Mouse (Mus musculus): ENCODE data around the gene Cabin1. TPM values are rescaled to one million over a fixed set of nuclear protein-coding genes. Genes with fewer than 3 reads are reported as not detected.

Gene Cabin1
- polyA plus RNA-seq, 1 experiment = 35.0 TPM

DNA sequence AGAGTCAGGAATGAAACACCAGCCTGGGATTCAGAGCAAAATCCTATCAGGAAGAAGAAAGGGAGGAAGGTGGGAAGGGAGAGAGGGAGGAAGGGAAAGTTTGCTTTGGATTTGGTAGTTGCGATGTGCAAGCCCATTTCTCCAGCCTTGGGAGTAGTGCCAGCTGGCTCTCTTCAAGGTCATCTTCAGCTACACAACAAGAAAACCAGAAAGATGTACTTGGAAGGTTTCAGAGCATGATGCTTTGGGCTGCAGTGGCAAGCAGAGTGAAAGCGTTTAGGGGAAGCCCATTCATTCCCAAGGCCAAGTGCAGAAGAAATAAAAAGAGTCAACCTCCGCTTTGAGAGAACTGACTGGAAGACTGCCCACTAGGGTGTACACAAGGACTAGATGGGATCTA, 136.7 kb downstream of the Cabin1 start:
- no peaks in the 10 kb centered on the region for H3K4me1 ChIP-seq (ENCODE audit: control insufficient read depth, insufficient read depth, low read length)
- no peak overlapping the region for H3K27ac ChIP-seq (ENCODE audit: insufficient read depth, low read depth, low read length)
- TF ChIP-seq CTCF (IDR thresholded peaks at IDR 0.05; ENCODE audit: low read depth, low read length) (no peak), POLR2A (IDR thresholded peaks at IDR 0.05; ENCODE audit: borderline replicate concordance, low read depth, low read length) (no peak)
- no peak overlapping the region for H3K4me3 ChIP-seq (ENCODE audit: insufficient read depth, low read length)

DNA sequence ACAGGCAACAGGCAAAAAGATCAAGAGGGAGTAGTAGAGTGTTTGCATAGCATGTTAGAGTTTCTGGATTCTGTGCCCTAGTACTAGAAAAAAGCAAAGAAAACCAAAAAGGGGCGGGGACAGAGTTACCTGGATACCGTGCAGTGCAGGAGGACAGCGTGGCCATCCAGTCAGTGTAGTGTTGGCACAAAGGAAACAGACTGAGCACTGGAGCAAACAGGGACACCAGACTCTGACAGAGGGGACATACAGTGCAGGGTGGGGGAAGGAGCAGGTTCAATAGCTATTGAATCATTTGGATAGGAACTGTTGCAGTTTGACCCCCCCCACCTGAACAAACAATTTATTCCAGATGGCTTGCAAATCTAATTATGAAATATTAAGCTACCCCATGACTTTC, 137.2 kb downstream of the Cabin1 start:
- no peak overlapping the region for H3K27ac ChIP-seq (ENCODE audit: insufficient read depth, low read depth, low read length)
- TF ChIP-seq POLR2A (IDR thresholded peaks at IDR 0.05; ENCODE audit: borderline replicate concordance, low read depth, low read length) = no peak
- no peak for TF ChIP-seq CTCF (IDR thresholded peaks at IDR 0.05; ENCODE audit: low read depth, low read length)
- no peaks in the 10 kb centered on the region for H3K4me1 ChIP-seq (ENCODE audit: control insufficient read depth, insufficient read depth, low read length)
- H3K4me3 ChIP-seq (ENCODE audit: insufficient read depth, low read length) = no peak overlapping the region

GRCm38 (mm10) chr10:75625920-75626319, 138.2 kb downstream of the Cabin1 start:
- Histone ChIP-seq H3K27ac (ENCODE audit: insufficient read depth, low read depth, low read length) (no peak overlapping the region), H3K4me3 (ENCODE audit: insufficient read depth, low read length) (no peak overlapping the region), H3K4me1 (ENCODE audit: control insufficient read depth, insufficient read depth, low read length) (no peaks in the 10 kb centered on the region)
- TF ChIP-seq CTCF (IDR thresholded peaks at IDR 0.05; ENCODE audit: low read depth, low read length) = no peak
- no peak for TF ChIP-seq POLR2A (IDR thresholded peaks at IDR 0.05; ENCODE audit: borderline replicate concordance, low read depth, low read length)

- Histone ChIP-seq H3K4me1 (ENCODE audit: control insufficient read depth, insufficient read depth, low read length) (no peaks in the 10 kb centered on the region), H3K27ac (ENCODE audit: insufficient read depth, low read depth, low read length) (no peak overlapping the region), H3K4me3 (ENCODE audit: insufficient read depth, low read length) (no peak overlapping the region)
- TF ChIP-seq POLR2A (IDR thresholded peaks at IDR 0.05; ENCODE audit: borderline replicate concordance, low read depth, low read length) = no peak
- TF ChIP-seq CTCF (IDR thresholded peaks at IDR 0.05; ENCODE audit: low read depth, low read length) = no peak
Observed at GRCm38 (mm10) chr10:75620818-75621217, 143.3 kb downstream of the Cabin1 start.

- Histone ChIP-seq H3K4me1 (ENCODE audit: control insufficient read depth, insufficient read depth, low read length) (no peaks in the 10 kb centered on the region), H3K27ac (ENCODE audit: insufficient read depth, low read depth, low read length) (no peak overlapping the region)
Observed at GRCm38 (mm10) chr10:75616044-75616443, 148.1 kb downstream of the Cabin1 start.

DNA sequence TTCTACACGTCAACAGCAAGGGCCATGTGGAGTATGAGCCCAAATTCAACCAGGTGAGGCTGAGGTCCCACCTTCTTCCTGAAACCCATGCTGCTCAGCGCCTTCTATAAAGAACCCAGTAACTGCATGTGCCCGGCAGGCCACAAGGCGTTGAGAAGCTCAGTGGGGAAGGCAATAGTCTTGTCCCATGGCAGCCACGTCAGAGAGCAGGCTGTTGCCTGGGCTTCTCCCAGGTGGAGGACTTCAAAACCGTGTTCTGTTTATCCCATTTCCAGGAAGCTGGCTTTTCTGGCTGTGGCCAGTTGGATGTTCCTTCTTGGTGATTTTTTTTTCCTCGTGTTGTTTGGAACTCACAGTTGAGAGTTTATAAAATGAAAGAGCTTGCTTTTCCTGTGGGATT, 153.7 kb downstream of the Cabin1 start:
- TF ChIP-seq POLR2A (IDR thresholded peaks at IDR 0.05; ENCODE audit: borderline replicate concordance, low read depth, low read length) = no peak
- no peak for TF ChIP-seq CTCF (IDR thresholded peaks at IDR 0.05; ENCODE audit: low read depth, low read length)
- Histone ChIP-seq H3K27ac (ENCODE audit: insufficient read depth, low read depth, low read length) (no peak overlapping the region), H3K4me1 (ENCODE audit: control insufficient read depth, insufficient read depth, low read length) (no peaks in the 10 kb centered on the region), H3K4me3 (ENCODE audit: insufficient read depth, low read length) (no peak overlapping the region)

More at GRCm38 (mm10) chr10:75616044-75616443, 148.1 kb downstream of the Cabin1 start:
- H3K4me3 ChIP-seq (ENCODE audit: insufficient read depth, low read length) = no peak overlapping the region
- TF ChIP-seq CTCF (IDR thresholded peaks at IDR 0.05; ENCODE audit: low read depth, low read length) (no peak), POLR2A (IDR thresholded peaks at IDR 0.05; ENCODE audit: borderline replicate concordance, low read depth, low read length) (no peak)

DNA sequence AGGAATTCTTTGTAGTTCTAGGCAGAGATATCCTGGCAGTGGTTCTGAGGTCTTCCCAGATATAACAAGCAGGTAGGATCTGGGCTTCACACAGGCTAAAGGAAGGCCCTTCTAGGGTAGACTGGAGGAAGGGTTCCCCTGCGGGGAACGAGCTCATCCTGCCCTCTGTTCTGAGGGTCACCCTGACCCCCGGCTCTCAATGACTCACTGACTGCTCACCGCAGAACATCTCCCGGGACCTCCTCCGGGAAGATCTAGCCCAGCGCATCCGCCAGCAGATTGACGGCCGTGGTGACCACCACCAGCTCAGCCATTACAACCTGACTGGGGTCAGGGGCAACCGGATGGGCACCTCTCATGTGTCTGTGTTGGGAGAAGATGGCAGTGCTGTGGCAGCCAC, 155.2 kb downstream of the Cabin1 start:
- Histone ChIP-seq H3K4me3 (ENCODE audit: insufficient read depth, low read length) (no peak overlapping the region), H3K4me1 (ENCODE audit: control insufficient read depth, insufficient read depth, low read length) (no peaks in the 10 kb centered on the region), H3K27ac (ENCODE audit: insufficient read depth, low read depth, low read length) (no peak overlapping the region)
- no peak for TF ChIP-seq CTCF (IDR thresholded peaks at IDR 0.05; ENCODE audit: low read depth, low read length)
- TF ChIP-seq POLR2A (IDR thresholded peaks at IDR 0.05; ENCODE audit: borderline replicate concordance, low read depth, low read length) = no peak

DNA sequence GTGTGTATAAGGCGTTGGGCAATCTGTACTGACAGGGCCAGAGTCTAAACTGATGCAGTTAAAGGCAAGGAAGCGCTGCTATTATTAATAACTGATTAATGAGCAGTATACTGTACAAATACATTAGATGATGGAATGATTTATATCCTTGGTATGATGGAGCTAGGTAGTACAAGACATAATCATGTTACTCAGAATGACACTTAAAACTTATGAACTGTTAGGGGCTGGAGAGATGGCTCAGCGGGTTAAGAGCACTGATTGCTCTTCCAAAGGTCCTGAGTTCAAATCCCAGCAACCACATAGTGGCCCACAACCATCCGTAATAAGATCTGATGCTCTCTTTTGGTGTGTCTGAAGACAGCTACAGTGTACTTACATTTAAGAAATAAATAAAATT, 156.9 kb downstream of the Cabin1 start:
- no peaks in the 10 kb centered on the region for H3K4me1 ChIP-seq (ENCODE audit: control insufficient read depth, insufficient read depth, low read length)
- TF ChIP-seq POLR2A (IDR thresholded peaks at IDR 0.05; ENCODE audit: borderline replicate concordance, low read depth, low read length) (no peak), CTCF (IDR thresholded peaks at IDR 0.05; ENCODE audit: low read depth, low read length) (no peak)

DNA sequence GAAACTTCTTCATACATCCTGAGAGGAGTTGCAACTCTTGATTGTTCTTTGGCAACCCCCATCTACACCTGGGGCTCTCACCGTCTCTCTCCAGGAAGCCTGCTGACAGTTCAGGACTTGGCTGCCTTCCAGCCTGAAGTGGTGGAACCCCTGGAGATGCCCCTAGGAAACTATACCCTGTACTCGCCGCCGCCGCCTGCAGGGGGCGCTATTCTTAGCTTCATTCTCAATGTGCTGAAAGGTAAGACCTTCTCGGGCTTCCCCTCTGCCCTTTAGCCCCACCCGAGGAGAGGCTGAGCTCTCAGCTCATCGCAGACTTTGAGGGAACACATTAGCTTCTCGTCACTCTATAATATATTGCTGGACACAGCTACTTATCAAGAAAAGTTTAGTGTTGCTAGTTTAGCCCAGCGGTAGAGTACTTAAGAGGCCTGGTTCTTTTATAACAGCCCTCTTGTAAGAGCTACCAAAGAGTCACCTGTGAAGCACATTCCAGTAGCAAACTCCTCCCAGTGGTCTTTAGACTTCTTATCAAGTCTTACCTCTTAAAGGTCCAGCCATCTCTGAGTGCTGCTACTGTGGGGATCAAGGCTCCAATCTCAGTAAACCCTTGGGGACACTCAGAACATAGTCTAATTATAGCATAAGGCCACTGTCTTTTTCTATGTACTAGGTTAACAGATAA, 158.8 kb downstream of the Cabin1 start:
- Histone ChIP-seq H3K27ac (ENCODE audit: insufficient read depth, low read depth, low read length) (no peak overlapping the region), H3K4me1 (ENCODE audit: control insufficient read depth, insufficient read depth, low read length) (no peaks in the 10 kb centered on the region)
- TF ChIP-seq POLR2A (IDR thresholded peaks at IDR 0.05; ENCODE audit: borderline replicate concordance, low read depth, low read length) (no peak), CTCF (IDR thresholded peaks at IDR 0.05; ENCODE audit: low read depth, low read length) (peak; percentile 63)

More for the DNA sequence above, 156.9 kb downstream of the Cabin1 start:
- no peak overlapping the region for H3K27ac ChIP-seq (ENCODE audit: insufficient read depth, low read depth, low read length)
- no peak overlapping the region for H3K4me3 ChIP-seq (ENCODE audit: insufficient read depth, low read length)

DNA sequence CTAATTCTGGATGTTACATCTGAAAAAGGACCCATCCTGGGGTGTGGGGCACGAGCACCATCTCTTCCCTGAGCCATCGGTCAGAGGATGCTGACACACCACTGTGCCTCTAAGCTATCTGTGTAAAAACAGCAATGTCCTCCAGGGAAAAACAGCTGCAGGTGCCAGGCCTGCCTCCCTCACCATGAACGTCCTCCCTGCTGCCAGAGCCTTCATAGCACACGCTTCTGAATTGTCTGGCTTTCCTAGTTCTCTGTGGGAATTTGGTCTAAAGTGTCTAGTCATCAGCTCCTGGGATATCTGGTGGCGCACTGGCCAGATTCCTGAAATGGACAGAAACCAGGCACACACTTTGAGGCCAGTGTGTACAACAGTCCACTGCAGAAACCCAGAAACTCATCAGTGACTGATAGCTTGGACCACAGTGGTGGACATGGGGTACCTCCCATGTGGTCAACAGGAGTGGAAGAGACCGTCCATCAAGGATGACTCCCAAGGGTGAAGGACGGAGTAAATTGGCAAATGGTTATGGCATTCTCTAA, 163.9 kb downstream of the Cabin1 start:
- Histone ChIP-seq H3K27ac (ENCODE audit: insufficient read depth, low read depth, low read length) (no peak overlapping the region), H3K4me3 (ENCODE audit: insufficient read depth, low read length) (no peak overlapping the region), H3K4me1 (ENCODE audit: control insufficient read depth, insufficient read depth, low read length) (no peaks in the 10 kb centered on the region)
- TF ChIP-seq CTCF (IDR thresholded peaks at IDR 0.05; ENCODE audit: low read depth, low read length) (no peak), POLR2A (IDR thresholded peaks at IDR 0.05; ENCODE audit: borderline replicate concordance, low read depth, low read length) (no peak)

More for the DNA sequence above, 158.8 kb downstream of the Cabin1 start:
- no peak overlapping the region for H3K4me3 ChIP-seq (ENCODE audit: insufficient read depth, low read length)

Other genes starting within 250 kb of the Cabin1 start
- gene Snrpd3, start 246.8 kb downstream of the Cabin1 start, polyA plus RNA-seq (2012; ENCODE audit: insufficient read depth, insufficient read length, missing spikeins) = 94.5 and 97.1 TPM in 2 replicates
- 20.1 and 20.7 TPM in 2 replicates for gene Gucd1, start 246.4 kb downstream of the Cabin1 start, polyA plus RNA-seq (2012; ENCODE audit: insufficient read depth, insufficient read length, missing spikeins)
- gene Lrrc75b, start 204.0 kb downstream of the Cabin1 start, polyA plus RNA-seq (2012; ENCODE audit: insufficient read depth, insufficient read length, missing spikeins) = not detected in 2 replicates
- not detected in 2 replicates for gene Ggt1, start 202.7 kb downstream of the Cabin1 start, polyA plus RNA-seq (2012; ENCODE audit: insufficient read depth, insufficient read length, missing spikeins)
- 8.4 and 11.6 TPM in 2 replicates for gene Ggt5, start 175.0 kb downstream of the Cabin1 start, polyA plus RNA-seq (2012; ENCODE audit: insufficient read depth, insufficient read length, missing spikeins)
- not detected in 2 replicates for gene Susd2, start 120.3 kb downstream of the Cabin1 start, polyA plus RNA-seq (2012; ENCODE audit: insufficient read depth, insufficient read length, missing spikeins)
- 56.4 and 63.8 TPM in 2 replicates for gene Ddt, start 9.1 kb upstream of the Cabin1 start, polyA plus RNA-seq (2012; ENCODE audit: insufficient read depth, insufficient read length, missing spikeins)
- gene Gm20441, start 16.6 kb upstream of the Cabin1 start, polyA plus RNA-seq (2012; ENCODE audit: insufficient read depth, insufficient read length, missing spikeins) = not detected in 2 replicates
- gene Gstt3, start 17.1 kb upstream of the Cabin1 start, polyA plus RNA-seq (2012; ENCODE audit: insufficient read depth, insufficient read length, missing spikeins) = 12.1 and 13.1 TPM in 2 replicates
- 1.4 and 4.1 TPM in 2 replicates for gene Gstt1, start 34.2 kb upstream of the Cabin1 start, polyA plus RNA-seq (2012; ENCODE audit: insufficient read depth, insufficient read length, missing spikeins)
- not detected in 2 replicates for gene Gstt4, start 58.2 kb upstream of the Cabin1 start, polyA plus RNA-seq (2012; ENCODE audit: insufficient read depth, insufficient read length, missing spikeins)
- 17.2 and 18.8 TPM in 2 replicates for gene Gstt2, start 73.1 kb upstream of the Cabin1 start, polyA plus RNA-seq (2012; ENCODE audit: insufficient read depth, insufficient read length, missing spikeins)
- gene Mif, start 95.9 kb upstream of the Cabin1 start, polyA plus RNA-seq (2012; ENCODE audit: insufficient read depth, insufficient read length, missing spikeins) = 181 and 195 TPM in 2 replicates
- 1.0 and 1.7 TPM in 2 replicates for gene Derl3, start 129.1 kb upstream of the Cabin1 start, polyA plus RNA-seq (2012; ENCODE audit: insufficient read depth, insufficient read length, missing spikeins)
- gene Smarcb1, start 157.3 kb upstream of the Cabin1 start, polyA plus RNA-seq (2012; ENCODE audit: insufficient read depth, insufficient read length, missing spikeins) = 27.9 and 31.8 TPM in 2 replicates
- gene Chchd10, start 168.8 kb upstream of the Cabin1 start, polyA plus RNA-seq (2012; ENCODE audit: insufficient read depth, insufficient read length, missing spikeins) = 19.3 and 22.7 TPM in 2 replicates
- gene Mmp11, start 172.2 kb upstream of the Cabin1 start, polyA plus RNA-seq (2012; ENCODE audit: insufficient read depth, insufficient read length, missing spikeins) = 0.59 and 0.72 TPM in 2 replicates
- not detected in 2 replicates for gene Gm867, start 176.3 kb upstream of the Cabin1 start, polyA plus RNA-seq (2012; ENCODE audit: insufficient read depth, insufficient read length, missing spikeins)
- gene Vpreb3, start 178.7 kb upstream of the Cabin1 start, polyA plus RNA-seq (2012; ENCODE audit: insufficient read depth, insufficient read length, missing spikeins) = not detected in 2 replicates
- 0.55 and 0.92 TPM in 2 replicates for gene Gm5134, start 190.2 kb upstream of the Cabin1 start, polyA plus RNA-seq (2012; ENCODE audit: insufficient read depth, insufficient read length, missing spikeins)